Mouse (Mus musculus) heart, postnatal 36 days (tissue): Measurements from ENCODE around the gene Pde7b. TPM values are rescaled to one million over a fixed set of nuclear protein-coding genes. Genes with fewer than 3 reads are reported as not detected.
A peak's percentile ranks its signal among the peaks of the same experiment; 100 is the strongest.
"Not testable (repeated sequence)": the region's sequence is repeated elsewhere in the genome, so short reads cannot be mapped to it uniquely, and the experiment has no call there.

Experiments used
- DNase-seq, 2 experiments: peaks; one replicate each; pipeline ENCODE4 v3.0.0; 2021 to 2022
- intact Hi-C: fragments of 180-260 bp; cut with DNase I; formaldehyde crosslinking; loops from one replicate; pipeline ENCODE4 v1.15.1; 2025
- total RNA-seq, 2 experiments: library from RNA; stranded (reverse); gene quantifications; 2 replicates each; pipeline ENCODE4 v1.2.3; 2021

The Pde7b gene
- total RNA-seq, 2 experiments from 2014 or later = 63.0 to 63.9 TPM

GRCm38 (mm10) chr10:20567684-20568236 lies 157.1 kb downstream of the Pde7b start:
- intact Hi-C loops = no loop called here

DNA sequence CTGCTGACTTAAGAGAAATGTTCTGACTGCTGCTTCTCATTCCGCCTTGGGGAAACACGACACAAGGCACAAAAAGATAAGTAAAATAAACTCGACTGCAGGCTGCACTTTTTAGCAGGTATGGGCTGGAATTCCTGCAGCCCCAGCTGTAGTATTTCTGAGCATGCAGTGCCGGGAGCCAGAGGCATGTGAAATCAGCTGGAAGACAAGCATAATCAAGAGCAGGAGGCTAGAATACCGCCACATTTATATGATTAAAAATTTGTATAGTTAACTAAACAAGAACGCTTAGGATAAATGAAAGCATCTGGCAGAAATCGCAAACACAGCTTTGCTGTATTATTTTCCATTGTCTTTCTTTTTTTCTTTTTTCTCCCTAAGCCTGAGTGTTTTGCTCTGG lies 168.4 kb downstream of the Pde7b start:
- intact Hi-C loops = no loop called here
- DNase-seq = no peak

More at GRCm38 (mm10) chr10:20567684-20568236, 157.1 kb downstream of the Pde7b start:
- DNase-seq = no peak

DNA sequence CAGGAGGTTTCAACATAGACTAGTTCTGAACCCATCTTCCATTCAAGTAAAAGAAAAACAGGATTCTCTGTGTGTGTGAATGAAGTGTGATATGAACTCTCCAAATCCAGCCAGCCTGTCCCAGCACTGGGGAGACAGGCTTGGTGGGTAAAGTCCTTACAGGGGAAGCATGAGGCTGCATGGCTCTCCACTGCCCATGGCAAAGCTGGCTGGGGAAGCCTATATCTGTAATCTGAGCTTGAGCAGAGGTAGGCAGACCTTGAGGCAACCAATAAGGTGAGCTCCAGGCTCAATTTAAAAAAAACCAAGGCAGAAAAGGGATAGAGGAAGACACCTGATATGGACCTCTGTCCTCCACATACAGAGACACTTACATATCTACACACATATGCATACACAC lies 173.5 kb downstream of the Pde7b start:
- intact Hi-C loops = loop anchor here (2.0 kb wide), 1 partner anchor 19 kb away; no protein-coding TSS in a partner anchor
- DNase-seq = no peak

GRCm38 (mm10) chr10:20550771-20551170 lies 174.1 kb downstream of the Pde7b start:
- peak; percentile 44 to 47 for DNase-seq
- intact Hi-C loops = loop anchor here (2.0 kb wide), 1 partner anchor 20 kb away; no protein-coding TSS in a partner anchor

DNA sequence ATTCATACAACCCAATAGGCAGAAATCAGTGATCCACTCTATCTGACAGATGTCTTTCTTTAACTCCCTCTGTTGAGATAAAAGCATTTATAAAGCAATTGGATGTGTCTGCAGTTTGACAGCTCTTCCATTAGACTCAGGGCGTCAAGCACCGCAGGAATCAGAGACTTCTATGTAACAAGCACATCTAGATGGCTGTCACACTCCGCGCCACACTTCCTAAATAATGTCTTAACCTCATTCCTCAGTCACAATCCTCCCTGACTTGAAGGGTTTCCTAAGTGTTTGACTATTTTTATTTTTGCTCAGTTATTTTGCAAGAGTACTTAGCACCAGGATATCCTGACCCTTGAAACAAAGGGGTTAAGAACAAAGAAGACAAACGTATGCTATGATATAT lies 174.7 kb downstream of the Pde7b start:
- intact Hi-C loops = loop anchor here (2.0 kb wide), 1 partner anchor 21 kb away; no protein-coding TSS in a partner anchor
- DNase-seq = no peak

DNA sequence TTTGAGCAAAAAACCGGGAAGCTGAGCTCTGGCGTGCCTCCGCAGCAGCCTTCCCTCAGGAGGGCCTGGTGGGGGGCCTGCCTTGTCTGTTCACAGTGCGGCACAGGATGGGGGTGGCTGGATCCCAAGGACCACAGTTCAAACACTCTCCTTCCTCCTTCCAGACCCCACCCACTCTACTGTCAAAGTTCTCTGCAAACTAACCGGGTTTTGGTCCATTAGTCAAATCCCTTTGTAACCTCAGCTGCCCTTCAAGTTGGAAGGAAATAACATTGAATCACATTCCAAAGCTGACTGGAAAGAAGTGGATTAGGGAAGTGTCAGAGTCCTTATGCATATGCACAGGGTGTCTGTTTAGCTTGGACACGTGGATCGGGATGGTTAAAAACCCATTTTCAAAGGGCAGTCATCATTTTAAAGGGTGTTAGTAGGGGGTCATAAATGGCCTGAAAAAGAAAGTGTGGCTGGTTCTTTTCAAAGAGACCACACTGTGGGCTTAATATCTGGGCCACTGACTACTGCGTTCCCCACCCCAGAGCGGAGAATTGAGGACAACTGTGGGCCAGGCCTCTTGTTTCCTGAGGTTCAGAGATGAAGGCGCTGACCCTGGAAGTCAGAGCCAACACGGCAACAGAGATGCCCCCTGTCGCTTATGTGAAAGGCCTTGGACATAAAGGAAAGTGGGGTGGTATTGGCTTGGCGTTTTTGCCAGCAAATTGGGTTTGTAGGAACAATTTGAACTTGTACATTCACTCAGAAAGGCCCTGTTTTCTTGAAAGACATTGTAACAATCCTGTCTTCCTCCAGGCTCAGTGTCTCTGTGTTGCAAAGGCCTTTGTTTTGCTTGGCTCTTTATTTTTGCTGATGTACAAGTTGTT lies 175.8 kb downstream of the Pde7b start:
- intact Hi-C loops = loop anchor here (5.0 kb wide), 1 partner anchor 62 kb away; no protein-coding TSS in a partner anchor
- DNase-seq = peak in 1 of 2 experiments; percentile 50

DNA sequence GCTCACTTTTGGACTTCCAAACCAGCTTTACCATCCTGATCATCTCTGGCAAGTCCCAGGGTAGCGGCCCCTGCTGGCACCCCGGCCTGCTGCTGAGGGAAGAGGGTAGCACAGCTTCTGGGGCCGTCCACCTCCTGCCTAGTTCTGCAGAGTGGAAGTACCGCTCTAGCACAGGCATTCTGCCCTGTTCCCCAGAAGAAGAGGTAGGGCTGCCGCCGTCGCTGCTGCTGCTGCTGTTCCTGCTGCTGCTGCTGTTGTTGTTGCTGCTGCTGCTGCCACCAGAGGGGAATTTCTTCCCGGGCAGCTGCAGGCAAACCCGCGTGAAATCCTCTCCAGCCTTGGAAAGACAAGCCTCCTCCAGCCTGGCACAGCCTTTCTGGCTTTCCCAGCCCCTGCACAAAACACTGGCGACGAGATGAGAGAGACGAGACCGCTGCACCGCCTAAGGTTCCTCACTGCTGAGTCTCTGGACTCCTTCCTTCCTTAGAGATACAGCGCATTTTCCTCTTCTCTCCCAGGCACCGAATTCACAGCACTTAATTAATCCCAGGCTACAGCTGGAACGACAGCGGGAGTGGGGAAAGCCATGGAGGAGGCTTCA lies 176.8 kb downstream of the Pde7b start:
- DNase-seq = peak; percentile 56 to 65
- intact Hi-C loops = loop anchor here (2.0 to 5.0 kb wide), 2 partner anchors 39 to 61 kb away; no protein-coding TSS in a partner anchor

DNA sequence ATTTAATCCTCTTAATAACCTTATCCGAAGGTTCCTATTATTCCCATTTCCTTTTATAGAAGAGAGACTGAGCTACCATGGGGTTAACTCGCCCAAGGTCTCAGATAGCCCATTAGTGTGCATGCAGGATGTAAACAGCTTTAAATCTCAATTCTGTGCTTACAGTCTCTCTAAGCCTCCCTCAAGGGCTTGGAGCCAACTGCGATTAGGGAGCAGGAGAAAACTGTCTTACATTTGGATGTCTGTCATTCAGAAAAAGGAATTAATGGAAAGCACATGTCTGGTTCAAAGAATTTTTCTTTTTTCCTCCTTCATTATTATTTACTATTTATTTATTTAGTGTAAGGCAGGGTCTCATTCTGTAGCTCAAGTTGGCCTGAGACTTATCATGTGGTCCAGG lies 181.8 kb downstream of the Pde7b start:
- intact Hi-C loops = no loop called here
- no peak for DNase-seq

- intact Hi-C loops = no loop called here
These were observed 191.1 kb downstream of the Pde7b start for GRCm38 (mm10) chr10:20533811-20534210.

DNA sequence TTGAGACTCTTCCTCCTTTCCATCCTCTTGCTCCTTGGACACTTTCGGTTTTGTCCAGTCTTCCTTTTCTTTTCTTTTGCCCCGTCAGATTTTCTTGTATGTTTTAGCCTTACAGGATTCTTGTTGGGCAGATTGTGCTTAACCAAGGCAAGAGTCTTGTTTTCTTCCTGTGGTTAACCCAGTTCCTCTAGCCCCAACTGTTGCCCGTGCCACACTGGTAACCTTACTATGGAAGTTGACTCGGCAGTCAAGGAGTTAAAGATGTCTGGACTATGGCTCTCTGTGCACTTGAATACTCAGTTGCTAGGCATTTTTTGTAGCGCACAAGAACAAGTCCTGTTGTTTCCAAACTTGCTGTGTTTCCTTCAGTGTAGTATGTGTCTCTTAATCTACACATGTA lies 193.0 kb downstream of the Pde7b start:
- DNase-seq = no peak
- intact Hi-C loops = no loop called here

More at GRCm38 (mm10) chr10:20533811-20534210, 191.1 kb downstream of the Pde7b start:
- no peak for DNase-seq

DNA sequence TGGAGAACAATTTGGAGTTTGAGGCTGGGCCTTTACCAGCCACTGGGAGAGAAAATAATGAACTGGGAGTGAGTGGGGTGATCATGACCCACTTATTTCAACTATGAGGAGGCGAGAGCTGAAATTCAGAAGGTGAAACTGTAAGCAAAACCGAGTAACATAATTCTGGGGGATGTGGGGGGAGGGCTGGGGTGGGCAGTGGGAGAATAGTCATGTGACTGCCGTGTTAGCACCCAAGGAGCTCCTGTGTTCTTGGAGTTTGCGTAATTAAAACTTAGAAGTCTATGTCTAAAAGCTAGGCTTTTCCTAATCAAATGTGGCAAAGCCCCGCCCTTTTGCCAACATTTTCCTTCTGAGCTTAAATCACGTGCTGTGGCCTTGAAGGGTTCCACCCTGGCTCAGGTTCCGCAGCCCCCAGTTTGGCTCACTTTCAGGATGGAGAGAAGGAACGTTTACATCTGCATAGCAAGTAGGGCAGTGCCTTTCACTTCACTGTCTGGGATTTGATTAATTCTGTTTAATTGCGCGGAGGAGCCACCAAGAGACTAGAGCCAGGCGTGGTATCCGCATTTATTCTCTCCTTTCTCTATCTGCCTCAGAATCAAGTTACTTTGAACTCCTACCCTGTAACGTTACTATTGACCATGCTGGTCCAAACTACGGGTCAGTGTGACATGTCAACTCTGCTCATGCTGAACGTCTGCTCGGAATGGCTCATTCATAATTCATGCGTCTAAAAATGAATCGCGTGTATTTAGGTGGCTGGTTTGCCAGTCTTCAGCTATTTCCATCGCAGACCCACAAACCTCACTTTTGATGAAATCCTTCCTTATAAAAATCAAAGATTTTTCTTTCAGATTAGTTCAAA lies 196.1 kb downstream of the Pde7b start:
- intact Hi-C loops = no loop called here

GRCm38 (mm10) chr10:20527737-20528136 lies 197.1 kb downstream of the Pde7b start:
- DNase-seq = no peak
- intact Hi-C loops = no loop called here

More for the DNA sequence above, 196.1 kb downstream of the Pde7b start:
- no peak for DNase-seq

DNA sequence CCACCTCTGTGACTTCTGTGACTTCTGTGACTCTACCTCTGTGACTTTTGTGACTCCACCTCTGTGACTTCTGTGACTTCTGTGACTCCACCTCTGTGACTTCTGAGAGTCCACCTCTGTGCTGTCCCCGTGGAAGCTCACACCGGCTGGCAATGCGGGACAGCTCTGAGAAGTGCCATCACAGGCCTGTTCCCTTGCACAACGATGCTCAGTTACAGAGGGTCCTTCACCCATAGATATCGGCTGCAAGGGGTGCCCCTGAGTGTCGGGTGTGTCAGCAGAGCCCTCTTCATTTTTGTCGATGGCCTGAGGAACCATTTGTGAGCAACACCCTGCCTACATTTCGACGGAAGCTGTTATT lies 206.4 kb downstream of the Pde7b start:
- no peak for DNase-seq

DNA sequence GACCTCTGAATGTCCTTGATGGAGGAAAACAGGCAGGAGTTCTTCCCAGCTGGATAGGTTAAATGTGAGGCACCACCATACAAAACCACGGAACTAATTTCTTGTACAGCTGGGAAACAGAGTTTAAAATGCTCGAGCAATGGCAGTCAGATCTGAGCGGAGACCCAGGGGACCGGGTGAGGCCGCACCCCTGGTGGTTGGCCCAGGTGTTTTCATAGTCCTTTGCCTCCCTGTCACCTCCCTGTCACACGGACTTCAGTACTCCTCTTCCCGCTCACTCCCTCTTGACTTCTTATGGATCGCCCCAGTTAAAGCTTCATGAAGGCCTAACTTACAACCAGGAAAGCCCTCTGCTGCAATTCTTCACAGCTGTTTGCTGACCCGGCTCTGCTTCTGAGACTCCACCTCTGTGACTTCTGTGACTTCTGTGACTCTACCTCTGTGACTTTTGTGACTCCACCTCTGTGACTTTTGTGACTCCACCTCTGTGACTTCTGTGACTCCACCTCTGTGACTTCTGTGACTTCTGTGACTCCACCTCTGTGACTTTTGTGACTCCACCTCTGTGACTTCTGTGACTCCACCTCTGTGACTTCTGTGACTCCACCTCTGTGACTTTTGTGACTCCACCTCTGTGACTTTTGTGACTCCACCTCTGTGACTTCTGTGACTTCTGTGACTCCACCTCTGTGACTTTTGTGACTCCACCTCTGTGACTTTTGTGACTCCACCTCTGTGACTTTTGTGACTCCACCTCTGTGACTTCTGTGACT lies 206.9 kb downstream of the Pde7b start:
- intact Hi-C loops, DNase-seq: not testable (repeated sequence)

More for the DNA sequence above, 206.4 kb downstream of the Pde7b start:
- intact Hi-C loops = no loop called here

DNA sequence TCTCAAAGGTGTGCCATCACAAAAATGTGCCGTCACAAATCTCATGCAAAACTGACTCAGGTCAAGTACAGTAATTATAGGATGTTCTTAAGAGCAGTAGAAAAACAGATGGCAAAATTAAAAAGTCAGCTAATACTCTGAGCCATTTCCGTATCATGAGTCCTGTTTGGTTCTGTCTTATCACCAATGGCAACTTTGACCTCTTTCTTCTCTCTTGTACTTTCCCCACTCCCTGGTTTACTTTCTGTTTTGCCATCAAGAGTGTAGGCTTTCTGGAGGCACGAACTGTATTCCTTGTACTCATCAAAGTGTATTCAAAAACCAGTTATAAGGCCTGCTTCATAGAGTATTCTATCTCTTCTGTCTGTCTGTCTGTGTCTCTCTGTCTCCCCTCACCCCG lies 211.0 kb downstream of the Pde7b start:
- no peak for DNase-seq
- intact Hi-C loops = no loop called here

DNA sequence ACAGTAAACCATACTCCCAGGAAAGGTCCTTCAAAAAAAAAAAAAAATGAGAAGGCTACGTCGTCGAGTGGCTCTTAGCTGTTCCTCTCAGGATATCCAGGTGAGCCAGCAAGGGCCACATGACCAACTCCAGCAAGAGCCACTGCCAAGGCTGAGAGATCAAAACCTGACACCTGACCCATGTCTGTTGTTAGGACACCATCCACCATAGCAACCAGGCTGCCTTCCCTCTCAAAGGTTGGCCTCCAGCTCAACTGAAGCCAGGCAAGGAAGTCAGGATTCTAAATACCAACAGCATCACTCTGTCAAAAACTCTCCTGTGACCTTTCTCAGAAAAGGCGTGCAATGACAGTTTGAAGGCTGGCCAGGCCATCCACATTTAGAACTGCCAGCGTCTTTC lies 211.4 kb downstream of the Pde7b start:
- intact Hi-C loops = no loop called here
- DNase-seq = peak in 1 of 2 experiments; percentile 32

DNA sequence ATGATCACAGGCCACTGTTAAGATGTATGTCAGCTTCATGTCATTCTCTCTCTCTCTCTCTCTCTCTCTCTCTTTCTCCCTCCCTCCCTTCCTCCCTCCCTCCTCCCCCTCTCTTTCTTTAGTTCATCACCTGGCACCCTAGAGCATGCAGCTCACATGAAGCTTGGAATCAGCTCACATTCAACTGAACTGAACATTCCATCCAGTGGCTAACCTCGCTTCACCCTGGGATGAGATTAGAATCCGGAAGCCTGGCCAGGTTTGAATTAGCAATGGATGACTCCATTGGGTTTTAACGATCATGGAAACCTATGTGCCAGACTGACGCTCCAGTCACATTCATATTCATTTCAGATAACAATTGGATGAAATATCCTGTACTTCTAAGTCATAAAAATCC lies 215.1 kb downstream of the Pde7b start:
- no peak for DNase-seq
- intact Hi-C loops = loop anchor here (2.0 kb wide), 1 partner anchor 37 kb away; no protein-coding TSS in a partner anchor

DNA sequence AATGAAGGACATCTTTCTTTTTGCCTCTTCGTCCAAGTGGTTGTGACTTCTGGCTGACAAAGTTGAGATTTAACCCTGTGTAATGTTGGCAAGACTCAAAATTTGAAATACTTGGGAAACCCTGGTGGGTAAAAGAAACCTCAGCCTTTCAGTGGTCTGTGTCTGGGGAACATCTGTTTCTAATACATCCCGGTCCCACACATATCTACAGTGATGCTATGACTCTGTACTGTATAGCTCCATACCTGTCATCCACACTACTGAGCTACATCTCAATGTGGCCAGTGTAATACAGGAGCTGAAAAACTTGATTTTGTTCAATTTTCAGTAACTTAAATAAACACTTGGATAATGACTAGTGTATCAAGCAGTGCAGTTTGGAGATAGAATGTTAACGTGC lies 216.4 kb downstream of the Pde7b start:
- intact Hi-C loops = loop anchor here (2.0 kb wide), 1 partner anchor 38 kb away; no protein-coding TSS in a partner anchor
- DNase-seq = no peak

GRCm38 (mm10) chr10:20507732-20508412 lies 217.0 kb downstream of the Pde7b start:
- intact Hi-C loops = loop anchor here (2.0 kb wide), 2 partner anchors 21 to 39 kb away; no protein-coding TSS in a partner anchor
- DNase-seq = peak in 1 of 2 experiments; percentile 30
